Mouse (Mus musculus) limb, embryonic 14.5 days (tissue): Measurements from ENCODE around the gene Slpi. TPM values are rescaled to one million over a fixed set of nuclear protein-coding genes. Genes with fewer than 3 reads are reported as not detected.

Experiments used
- ATAC-seq: fragments of 200-750 bp; cut with Nextera tagmentation; 2 replicates; pipeline ENCODE4 v1.8.0; 2017; ENCODE audit warnings: low read depth, moderate number of reproducible peaks, moderate TSS enrichment; ENCODE audit not compliant: low FRiP score
- DNase-seq: peaks from one replicate; pipeline ENCODE4 v3.0.0-alpha.2; 2015; ENCODE audit warnings: low spot score
- H3K27ac ChIP-seq: fragments of 300-500 bp; sonication (generic); replicated peaks from 2 replicates; pipeline ENCODE4 v1.5.1; 2014; ENCODE audit warnings: low read depth, mild to moderate bottlenecking, low read length, moderate library complexity, mixed read lengths
- H3K27me3 ChIP-seq: fragments of 300-500 bp; sonication (generic); 2 replicates; pipeline ENCODE4 v1.6.1; 2014; ENCODE audit warnings: low read length, mixed read lengths; ENCODE audit not compliant: control insufficient read depth, insufficient read depth
- H3K36me3 ChIP-seq: fragments of 300-500 bp; sonication (generic); 2 replicates; pipeline ENCODE4 v1.6.1; 2014; ENCODE audit warnings: mild to moderate bottlenecking, low read length, moderate library complexity, mixed read lengths; ENCODE audit not compliant: control insufficient read depth, insufficient read depth
- H3K4me1 ChIP-seq: fragments of 300-500 bp; sonication (generic); 2 replicates; pipeline ENCODE4 v1.6.1; 2014; ENCODE audit warnings: antibody characterized with exemption, low read length, mixed read lengths; ENCODE audit not compliant: control insufficient read depth, insufficient read depth
- H3K4me2 ChIP-seq: fragments of 300-500 bp; sonication (generic); replicated peaks from 2 replicates; pipeline ENCODE4 v1.6.1; 2014; ENCODE audit warnings: low read depth, mild to moderate bottlenecking, low read length, moderate library complexity; ENCODE audit not compliant: severe bottlenecking
- H3K4me3 ChIP-seq: fragments of 300-500 bp; sonication (generic); replicated peaks from 2 replicates; pipeline ENCODE4 v1.5.1; 2014; ENCODE audit warnings: low read length
- H3K9ac ChIP-seq: fragments of 300-500 bp; sonication (generic); 2 replicates; pipeline ENCODE4 v1.6.1; 2014; ENCODE audit warnings: mild to moderate bottlenecking, low read depth, low read length, moderate library complexity; ENCODE audit not compliant: severe bottlenecking
- H3K9me3 ChIP-seq: fragments of 300-500 bp; sonication (generic); 2 replicates; pipeline ENCODE4 v1.6.1; 2016; ENCODE audit warnings: low read length; ENCODE audit not compliant: control insufficient read depth
- POLR2A ChIP-seq: fragments of 200-500 bp; IDR thresholded peaks from 2 replicates; pipeline ENCODE4 v1.8.0; 2012; ENCODE audit warnings: inconsistent platforms, mild to moderate bottlenecking, moderate library complexity, borderline replicate concordance; ENCODE audit not compliant: insufficient read depth, insufficient read length; ENCODE audit errors: extremely low read depth
- WGBS: fragments of 180-500 bp; shearing (Covaris S2); extraction: QIAGEN DNeasy Blood & Tissue Kit; methylation state at CpG from one replicate; pipeline ENCODE4 v1.1.7; 2014; 5-methylcytosine and 5-hydroxymethylcytosine counted together
- polyA plus RNA-seq, 2 experiments: library from polyadenylated mRNA; depleted of rRNA in 1 of 2; stranded (reverse) in 1 of 2; unstranded in 1 of 2; fragments of >200 nt; fragmentation: Nextera tagmentation in 1 of 2; extraction: Ambion mirVana in 1 of 2; gene quantifications; 2 replicates each; pipeline versions ENCODE4 v1.2.1 to v1.2.3; 2012 to 2014

Slpi gene
- polyA plus RNA-seq, 2 experiments: 1.1 to 5.1 TPM

DNA sequence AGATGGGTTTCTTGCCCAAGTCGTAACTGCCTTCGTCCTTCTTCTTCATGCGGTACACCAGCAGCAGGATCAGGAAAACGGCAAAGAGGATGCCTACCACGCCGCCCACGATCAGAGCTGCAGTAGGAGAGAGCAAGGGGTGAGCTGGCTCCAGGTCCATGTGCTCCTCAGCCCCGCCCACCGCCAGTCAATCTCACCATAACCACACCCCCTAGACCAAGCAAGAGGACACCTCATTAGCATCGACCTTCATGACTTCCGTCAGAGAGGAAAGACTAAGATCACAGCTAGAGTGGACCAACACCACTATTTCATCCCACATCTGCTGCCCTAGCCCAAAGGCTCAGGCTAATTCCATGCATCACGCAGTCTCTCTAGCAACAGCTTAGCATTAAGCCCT is 37.2 kb upstream of the Slpi start:
- Histone ChIP-seq H3K27ac (no peak overlapping the region), H3K36me3 (peaks cover 57% of the 10 kb centered on the region), H3K9me3 (no peaks in the 10 kb centered on the region), H3K4me1 (peaks cover 13% of the 10 kb centered on the region), H3K4me2 (no peak overlapping the region), H3K9ac (no peak overlapping the region), H3K4me3 (no peak overlapping the region), H3K27me3 (no peaks in the 10 kb centered on the region)
- DNase-seq: no peak
- no peak for TF ChIP-seq POLR2A
- WGBS: 26% methylated on average over 12 of the region's 12 CpGs
- no peak for ATAC-seq

- TF ChIP-seq POLR2A: no peak
- H3K27me3 ChIP-seq: no peaks in the 10 kb centered on the region
- H3K4me1 ChIP-seq: peaks cover 6% of the 10 kb centered on the region; the same call in 1 of the 2 replicates
- H3K27ac ChIP-seq: no peak overlapping the region
- ATAC-seq (no peak), DNase-seq (no peak)
- H3K9me3 ChIP-seq: no peaks in the 10 kb centered on the region
- WGBS: 75% methylated on average over 5 of the region's 5 CpGs
- H3K4me3 ChIP-seq: no peak overlapping the region
- H3K4me2 ChIP-seq: no peak overlapping the region
- H3K9ac ChIP-seq: no peak overlapping the region
- peaks cover 57% of the 10 kb centered on the region for H3K36me3 ChIP-seq
Measured at GRCm38 (mm10) chr2:164425401-164425800, 36.5 kb upstream of the Slpi start.

DNA sequence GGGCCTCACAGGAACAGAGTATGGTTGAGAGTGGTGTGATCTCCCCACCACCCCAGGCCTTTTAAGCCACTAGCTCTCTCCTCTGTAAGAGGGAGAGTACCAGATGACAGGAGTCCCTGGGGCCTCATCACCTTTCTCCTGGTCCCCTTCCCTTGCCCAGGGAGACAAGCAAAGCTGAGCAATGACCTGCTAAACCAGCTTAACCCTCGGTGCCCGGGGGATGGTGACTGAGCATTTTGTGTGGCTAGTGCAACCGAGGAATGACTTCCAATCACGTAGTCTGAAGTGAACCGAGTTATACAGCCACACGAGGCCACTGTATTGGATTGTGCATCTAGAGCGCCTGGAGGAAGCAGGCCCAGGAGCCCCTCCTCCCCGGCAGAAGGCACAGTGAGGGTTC is 35.5 kb upstream of the Slpi start:
- H3K36me3 ChIP-seq: peaks cover 55% of the 10 kb centered on the region
- H3K4me3 ChIP-seq: no peak overlapping the region
- DNase-seq (no peak), ATAC-seq (no peak)
- H3K9me3 ChIP-seq: no peaks in the 10 kb centered on the region
- no peak for TF ChIP-seq POLR2A
- no peak overlapping the region for H3K9ac ChIP-seq
- 0 out of 2 replicates have a peak, but pooled peaks cover 4% of the 10 kb centered on the region for H3K4me1 ChIP-seq
- H3K27ac ChIP-seq: no peak overlapping the region
- H3K4me2 ChIP-seq: no peak overlapping the region
- WGBS: 89% methylated on average over 8 of the region's 8 CpGs
- H3K27me3 ChIP-seq: no peaks in the 10 kb centered on the region

- H3K9ac ChIP-seq: no peak overlapping the region
- H3K4me3 ChIP-seq: no peak overlapping the region
- H3K9me3 ChIP-seq: no peaks in the 10 kb centered on the region
- H3K27me3 ChIP-seq: no peaks in the 10 kb centered on the region
- peaks cover 10% of the 10 kb centered on the region; the same call in 1 of the 2 replicates for H3K4me1 ChIP-seq
- H3K4me2 ChIP-seq: no peak overlapping the region
- no peak for DNase-seq
- no peak for ATAC-seq
- peaks cover 47% of the 10 kb centered on the region for H3K36me3 ChIP-seq
- WGBS: 87% methylated on average over 11 of the region's 11 CpGs
- no peak for TF ChIP-seq POLR2A
- H3K27ac ChIP-seq: no peak overlapping the region
Measured at GRCm38 (mm10) chr2:164423464-164423863, 34.6 kb upstream of the Slpi start.

DNA sequence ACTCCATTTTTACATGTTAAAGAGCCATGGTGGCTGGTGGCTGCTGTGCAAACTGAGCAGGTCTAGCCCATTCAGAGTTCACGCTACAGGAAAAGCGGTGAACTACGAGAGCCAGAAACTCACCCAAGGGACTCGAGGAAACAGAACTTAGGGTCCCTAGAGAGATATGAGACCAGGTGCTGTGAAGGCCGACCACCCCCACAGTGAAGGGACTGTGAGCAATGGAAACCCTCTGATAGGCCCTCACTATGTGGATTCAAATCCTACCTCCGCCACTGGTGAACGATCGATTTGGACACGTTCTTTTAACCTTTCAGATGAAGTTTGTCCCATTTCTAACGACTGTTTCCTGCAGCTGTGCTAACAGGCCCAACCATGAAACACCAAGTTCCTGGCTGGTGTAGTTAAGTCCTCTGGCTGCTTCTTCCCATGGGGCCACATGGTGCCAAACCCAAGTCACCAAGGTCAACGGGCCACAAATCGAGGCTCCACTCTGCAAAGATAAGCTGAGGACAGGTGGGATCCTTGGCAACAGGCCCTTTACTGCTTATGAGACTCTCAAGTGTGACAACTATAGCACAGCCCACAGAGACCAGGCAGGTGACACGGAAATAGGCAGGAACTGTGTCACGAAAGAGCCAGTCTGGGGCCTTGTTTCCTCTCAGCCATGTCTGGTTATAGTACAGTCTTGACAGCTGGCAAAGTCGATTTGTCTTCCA is 33.9 kb upstream of the Slpi start:
- Histone ChIP-seq H3K9me3 (no peaks in the 10 kb centered on the region), H3K27me3 (no peaks in the 10 kb centered on the region), H3K9ac (no peak overlapping the region), H3K4me1 (peaks cover 13% of the 10 kb centered on the region; the same call in 1 of the 2 replicates), H3K27ac (peak overlapping the region; percentile 58; the same call in 1 of the 2 replicates), H3K4me3 (no peak overlapping the region), H3K36me3 (peaks cover 41% of the 10 kb centered on the region), H3K4me2 (no peak overlapping the region)
- WGBS: 80% methylated on average over 15 of the region's 15 CpGs
- TF ChIP-seq POLR2A: no peak
- no peak for DNase-seq
- ATAC-seq: no peak
